Mouse (Mus musculus) heart, adult 2 months (tissue): ENCODE measurements around the gene Ppp1r13l.

Experiments
- CTCF ChIP-seq: fragments of 200-600 bp; IDR thresholded peaks from 2 replicates; pipeline ENCODE4 v1.8.1; 2022; ENCODE audit warnings: antibody characterized with exemption, mild to moderate bottlenecking, moderate library complexity
- POLR2A ChIP-seq: fragments of 200-500 bp; IDR thresholded peaks from 2 replicates; pipeline ENCODE4 v1.6.1; 2011; ENCODE audit warnings: mild to moderate bottlenecking, low read depth, low read length, control low read depth; ENCODE audit not compliant: insufficient read depth

GRCm38 (mm10) chr7:19338060-19338459 lies 21.5 kb upstream of the Ppp1r13l start:
- no peak for TF ChIP-seq CTCF
- no peak for TF ChIP-seq POLR2A
